Mouse (Mus musculus) liver, postnatal 0 days (tissue): ENCODE data around the gene Wnt5b.

Source experiments
- CTCF ChIP-seq: sonication (generic); IDR thresholded peaks from 2 replicates; pipeline ENCODE4 v1.5.1; 2016; ENCODE audit warnings: antibody characterized with exemption, low read depth
- EP300 ChIP-seq: IDR thresholded peaks from 2 replicates; pipeline ENCODE4 v1.6.1; 2016; ENCODE audit warnings: antibody characterized with exemption, low read depth, mild to moderate bottlenecking

DNA sequence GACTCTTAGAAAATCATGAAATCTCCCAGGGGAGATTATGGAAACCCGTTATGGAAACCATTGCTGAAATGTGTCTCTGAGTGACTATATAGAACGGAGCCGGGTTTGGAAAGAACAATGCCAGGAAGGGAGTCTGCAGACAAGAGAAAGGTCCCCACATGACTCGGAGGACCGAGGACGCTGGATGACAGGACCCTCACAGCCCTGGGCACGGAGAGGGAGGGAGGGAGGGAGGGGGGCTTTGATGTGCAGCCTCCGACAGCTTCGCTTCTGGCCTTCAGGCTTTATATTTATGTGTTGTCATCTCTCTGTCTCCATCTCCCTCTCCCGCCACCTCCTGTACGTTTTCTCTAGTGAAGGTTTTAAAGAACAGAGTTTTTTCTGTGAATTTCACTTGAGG is 53.1 kb downstream of the Wnt5b start:
- no peak for TF ChIP-seq CTCF
- no peak for TF ChIP-seq EP300
